Mouse (Mus musculus): ENCODE data around the gene Sh3bgrl. TPM values are rescaled to one million over a fixed set of nuclear protein-coding genes. Genes with fewer than 3 reads are reported as not detected.
A peak's percentile ranks its signal among the peaks of the same experiment; 100 is the strongest.

The Sh3bgrl gene
- polyA plus RNA-seq, 1 experiment from 2014 or later = 115 TPM

DNA sequence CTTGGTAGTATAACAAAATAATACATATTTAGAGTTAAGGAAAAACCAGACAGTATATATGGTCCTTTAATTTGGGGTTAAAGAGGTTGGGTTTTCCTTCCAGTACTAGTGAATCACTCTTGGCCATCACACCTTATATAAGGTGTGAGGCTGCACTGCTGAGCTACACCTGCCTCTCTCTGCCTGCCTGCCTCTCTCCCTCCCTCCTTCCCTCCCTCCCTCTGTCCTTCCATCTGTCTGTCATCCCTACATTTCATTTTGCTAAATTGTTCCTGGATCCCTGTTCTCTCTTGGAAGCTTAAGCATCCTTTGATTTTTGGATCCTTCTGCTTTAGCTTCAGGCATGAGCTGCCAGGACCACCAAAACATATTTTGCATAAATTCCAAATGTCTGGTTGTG lies 28.6 kb downstream of the Sh3bgrl start:
- H3K27ac ChIP-seq (ENCODE audit: low read depth) = no peak overlapping the region
- peaks cover 14% of the 10 kb centered on the region; the same call in 1 of the 2 replicates for H3K4me1 ChIP-seq (replicated peaks; ENCODE audit: control insufficient read depth, insufficient read depth, low read length)
- DNase-seq (ENCODE audit: low spot score) (no peak), ATAC-seq (replicated peaks; ENCODE audit: low FRiP score, low TSS enrichment, low read depth) (no peak)
- no peak overlapping the region for H3K9ac ChIP-seq (ENCODE audit: low read length)
- no peak overlapping the region for H3K4me2 ChIP-seq (ENCODE audit: low read length)
- H3K27me3 ChIP-seq (replicated peaks; ENCODE audit: control insufficient read depth, insufficient read depth, low read length) = no peaks in the 10 kb centered on the region
- H3K4me3 ChIP-seq (ENCODE audit: low read depth, low read length) = no peak overlapping the region
- no peaks in the 10 kb centered on the region for H3K9me3 ChIP-seq (ENCODE audit: control insufficient read depth, low read length)
- no peaks in the 10 kb centered on the region for H3K36me3 ChIP-seq (ENCODE audit: control insufficient read depth, insufficient read depth, low read length)

DNA sequence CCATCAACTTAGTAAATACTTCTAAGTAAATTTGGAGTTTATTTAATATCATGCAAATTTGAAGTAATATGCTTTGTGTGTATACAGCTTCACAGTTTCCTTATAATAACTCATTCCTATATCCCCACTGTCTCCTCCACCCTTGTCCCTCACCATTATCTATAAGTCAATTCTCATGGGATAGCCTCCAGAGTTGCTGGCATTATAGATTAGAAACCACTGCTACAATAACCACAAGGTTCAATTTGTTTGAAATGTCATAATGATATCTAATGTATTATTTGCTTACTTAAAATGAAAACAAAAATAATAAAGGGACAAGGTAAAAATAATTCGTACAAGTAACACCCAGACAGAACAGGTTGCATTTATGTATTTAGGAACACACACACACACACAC lies 31.7 kb downstream of the Sh3bgrl start:
- Histone ChIP-seq H3K9ac (ENCODE audit: low read length) (no peak overlapping the region), H3K27ac (ENCODE audit: low read depth) (no peak overlapping the region), H3K9me3 (ENCODE audit: control insufficient read depth, low read length) (no peaks in the 10 kb centered on the region), H3K4me3 (ENCODE audit: low read depth, low read length) (no peak overlapping the region), H3K4me2 (ENCODE audit: low read length) (no peak overlapping the region), H3K27me3 (replicated peaks; ENCODE audit: control insufficient read depth, insufficient read depth, low read length) (no peaks in the 10 kb centered on the region), H3K4me1 (replicated peaks; ENCODE audit: control insufficient read depth, insufficient read depth, low read length) (peaks cover 5% of the 10 kb centered on the region; the same call in 1 of the 2 replicates), H3K36me3 (ENCODE audit: control insufficient read depth, insufficient read depth, low read length) (no peaks in the 10 kb centered on the region)
- ATAC-seq (replicated peaks; ENCODE audit: low FRiP score, low TSS enrichment, low read depth) (no peak), DNase-seq (ENCODE audit: low spot score) (no peak)
- WGBS = 81% methylated on average over 1 of the region's 1 CpGs

DNA sequence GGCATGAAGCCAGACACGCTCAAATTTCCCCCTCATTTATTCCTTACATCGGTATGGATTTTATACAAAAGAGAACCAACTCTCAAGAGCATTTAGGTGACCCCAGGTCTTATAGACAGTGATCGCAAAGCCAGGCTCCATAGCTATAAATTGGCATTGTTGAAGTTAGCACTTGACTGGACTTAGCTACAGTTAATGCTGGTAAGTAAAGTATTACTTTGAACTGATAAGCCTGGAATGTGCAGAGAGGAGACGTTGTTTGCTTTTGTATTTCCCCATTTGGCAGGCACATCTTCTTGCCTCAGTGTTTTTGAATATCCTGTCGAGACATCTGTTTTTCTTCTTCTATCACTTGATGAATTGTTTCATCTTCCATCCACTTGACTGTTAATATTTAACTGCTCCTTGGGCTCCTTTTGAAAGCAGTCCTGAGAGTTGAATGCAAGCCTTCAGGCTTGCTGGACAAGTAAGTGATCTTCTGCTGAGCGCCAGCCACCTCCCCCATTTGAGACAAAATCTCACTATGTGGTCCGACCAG lies 32.5 kb downstream of the Sh3bgrl start:
- Histone ChIP-seq H3K9me3 (ENCODE audit: control insufficient read depth, low read length) (no peaks in the 10 kb centered on the region), H3K4me3 (ENCODE audit: low read depth, low read length) (no peak overlapping the region), H3K9ac (ENCODE audit: low read length) (no peak overlapping the region), H3K4me2 (ENCODE audit: low read length) (no peak overlapping the region), H3K36me3 (ENCODE audit: control insufficient read depth, insufficient read depth, low read length) (no peaks in the 10 kb centered on the region), H3K27me3 (replicated peaks; ENCODE audit: control insufficient read depth, insufficient read depth, low read length) (no peaks in the 10 kb centered on the region), H3K4me1 (replicated peaks; ENCODE audit: control insufficient read depth, insufficient read depth, low read length) (peaks cover 5% of the 10 kb centered on the region; the same call in 1 of the 2 replicates), H3K27ac (ENCODE audit: low read depth) (no peak overlapping the region)
- 34% methylated on average over 7 of the region's 7 CpGs for WGBS
- ATAC-seq (replicated peaks; ENCODE audit: low FRiP score, low TSS enrichment, low read depth) (no peak), DNase-seq (ENCODE audit: low spot score) (no peak)

DNA sequence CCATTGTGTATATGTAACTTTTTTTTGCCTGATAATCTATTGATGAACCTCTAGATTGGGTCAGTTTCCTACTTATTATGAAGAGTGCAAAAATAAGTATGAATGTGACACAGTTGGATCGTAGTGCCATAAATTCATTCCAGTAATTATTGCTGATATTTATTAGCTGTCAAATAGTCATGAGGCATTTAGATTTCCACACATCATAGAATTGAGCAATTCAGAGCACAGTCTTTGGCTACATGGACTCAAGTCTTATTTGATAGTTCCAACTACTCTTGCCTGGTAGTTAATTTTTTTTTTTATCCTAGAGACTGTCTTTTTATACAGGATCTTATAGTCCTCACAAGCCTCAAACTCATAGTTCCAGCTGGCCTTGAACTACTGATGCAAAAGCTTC lies 34.9 kb downstream of the Sh3bgrl start:
- ATAC-seq (replicated peaks; ENCODE audit: low FRiP score, low TSS enrichment, low read depth) (no peak), DNase-seq (ENCODE audit: low spot score) (no peak)
- Histone ChIP-seq H3K27me3 (replicated peaks; ENCODE audit: control insufficient read depth, insufficient read depth, low read length) (no peaks in the 10 kb centered on the region), H3K4me1 (replicated peaks; ENCODE audit: control insufficient read depth, insufficient read depth, low read length) (peaks cover 5% of the 10 kb centered on the region; the same call in 1 of the 2 replicates), H3K4me2 (ENCODE audit: low read length) (no peak overlapping the region), H3K36me3 (ENCODE audit: control insufficient read depth, insufficient read depth, low read length) (no peaks in the 10 kb centered on the region), H3K9ac (ENCODE audit: low read length) (no peak overlapping the region), H3K4me3 (ENCODE audit: low read depth, low read length) (no peak overlapping the region), H3K27ac (ENCODE audit: low read depth) (no peak overlapping the region), H3K9me3 (ENCODE audit: control insufficient read depth, low read length) (no peaks in the 10 kb centered on the region)
- WGBS = 87% methylated on average over 1 of the region's 1 CpGs

DNA sequence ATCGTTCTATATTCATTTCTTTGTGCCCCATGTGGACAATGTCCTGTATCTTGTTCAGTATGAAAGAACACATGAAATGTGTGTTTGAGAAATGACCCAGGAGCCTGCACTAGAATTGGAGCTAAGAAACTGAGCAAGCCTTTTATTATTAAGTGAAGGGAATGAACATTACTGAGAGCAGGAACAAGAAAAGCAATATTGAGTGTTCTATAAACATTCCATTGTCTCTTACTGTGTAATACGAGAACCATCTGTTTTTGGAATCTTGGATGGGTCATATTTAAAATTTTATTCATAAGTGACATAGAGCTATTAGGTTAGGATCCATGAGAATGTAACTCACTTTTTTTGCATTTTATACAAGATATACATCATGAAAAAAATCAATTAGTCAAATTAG lies 36.7 kb downstream of the Sh3bgrl start:
- no peak for ATAC-seq (replicated peaks; ENCODE audit: low FRiP score, low TSS enrichment, low read depth)
- H3K27me3 ChIP-seq (replicated peaks; ENCODE audit: control insufficient read depth, insufficient read depth, low read length) = no peaks in the 10 kb centered on the region

DNA sequence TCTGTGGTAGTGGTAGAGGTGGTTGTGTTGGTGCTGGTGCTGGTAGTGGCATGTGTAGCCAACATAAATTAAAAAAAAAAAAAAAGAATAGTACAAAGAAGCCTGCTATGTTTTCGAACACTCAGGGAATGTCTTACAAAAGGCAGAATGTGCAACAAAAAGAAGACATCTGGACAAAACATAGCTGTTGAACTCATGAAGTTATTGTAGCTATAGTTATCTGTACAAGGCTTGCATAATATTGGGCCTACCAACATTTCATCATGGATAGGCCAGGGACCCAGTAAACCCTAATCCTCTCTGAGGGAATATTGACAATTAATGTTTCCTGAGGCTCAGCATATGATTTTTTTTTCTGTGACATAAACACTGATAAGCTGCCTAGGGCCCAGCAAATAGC lies 37.3 kb downstream of the Sh3bgrl start:
- Histone ChIP-seq H3K27me3 (replicated peaks; ENCODE audit: control insufficient read depth, insufficient read depth, low read length) (no peaks in the 10 kb centered on the region), H3K4me1 (replicated peaks; ENCODE audit: control insufficient read depth, insufficient read depth, low read length) (0 out of 2 replicates have a peak, but pooled peaks cover under 1% of the 10 kb centered on the region), H3K9ac (ENCODE audit: low read length) (no peak overlapping the region), H3K4me3 (ENCODE audit: low read depth, low read length) (no peak overlapping the region), H3K4me2 (ENCODE audit: low read length) (no peak overlapping the region), H3K27ac (ENCODE audit: low read depth) (no peak overlapping the region), H3K36me3 (ENCODE audit: control insufficient read depth, insufficient read depth, low read length) (no peaks in the 10 kb centered on the region), H3K9me3 (ENCODE audit: control insufficient read depth, low read length) (no peaks in the 10 kb centered on the region)
- WGBS = 83% methylated on average over 1 of the region's 1 CpGs
- no peak for ATAC-seq (replicated peaks; ENCODE audit: low FRiP score, low TSS enrichment, low read depth)
- no peak for DNase-seq (ENCODE audit: low spot score)

More for the DNA sequence above, 36.7 kb downstream of the Sh3bgrl start:
- H3K4me1 ChIP-seq (replicated peaks; ENCODE audit: control insufficient read depth, insufficient read depth, low read length) = 0 out of 2 replicates have a peak, but pooled peaks cover 5% of the 10 kb centered on the region
- H3K9me3 ChIP-seq (ENCODE audit: control insufficient read depth, low read length) = no peaks in the 10 kb centered on the region
- H3K4me3 ChIP-seq (ENCODE audit: low read depth, low read length) = no peak overlapping the region
- no peak overlapping the region for H3K9ac ChIP-seq (ENCODE audit: low read length)
- WGBS = 62% methylated on average over 2 of the region's 2 CpGs
- H3K36me3 ChIP-seq (ENCODE audit: control insufficient read depth, insufficient read depth, low read length) = no peaks in the 10 kb centered on the region
- no peak overlapping the region for H3K27ac ChIP-seq (ENCODE audit: low read depth)
- H3K4me2 ChIP-seq (ENCODE audit: low read length) = no peak overlapping the region
- DNase-seq (ENCODE audit: low spot score) = no peak

DNA sequence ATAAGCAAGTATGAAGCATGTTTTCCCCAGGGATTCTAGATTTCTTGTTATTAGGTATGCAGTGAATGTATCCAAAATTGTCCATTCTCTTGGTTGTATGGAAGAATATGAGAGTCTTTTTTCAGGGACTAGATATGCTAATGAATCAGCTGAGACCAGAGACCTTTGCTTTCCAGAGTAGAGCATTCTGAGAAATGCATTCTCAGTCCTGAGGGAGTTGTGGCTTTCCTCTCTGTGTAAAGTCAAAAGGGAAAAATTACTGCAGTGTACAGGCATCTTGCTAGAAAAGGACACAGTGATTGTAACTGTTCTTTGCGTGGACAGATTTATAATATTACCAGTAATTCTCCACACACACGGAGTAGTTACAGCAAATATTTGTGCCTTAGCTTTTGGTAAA lies 38.3 kb downstream of the Sh3bgrl start:
- DNase-seq (ENCODE audit: low spot score) (no peak), ATAC-seq (replicated peaks; ENCODE audit: low FRiP score, low TSS enrichment, low read depth) (no peak)
- Histone ChIP-seq H3K9me3 (ENCODE audit: control insufficient read depth, low read length) (no peaks in the 10 kb centered on the region), H3K36me3 (ENCODE audit: control insufficient read depth, insufficient read depth, low read length) (no peaks in the 10 kb centered on the region), H3K4me3 (ENCODE audit: low read depth, low read length) (no peak overlapping the region), H3K27me3 (replicated peaks; ENCODE audit: control insufficient read depth, insufficient read depth, low read length) (no peaks in the 10 kb centered on the region), H3K4me1 (replicated peaks; ENCODE audit: control insufficient read depth, insufficient read depth, low read length) (no peaks in the 10 kb centered on the region), H3K27ac (ENCODE audit: low read depth) (no peak overlapping the region), H3K9ac (ENCODE audit: low read length) (no peak overlapping the region), H3K4me2 (ENCODE audit: low read length) (no peak overlapping the region)
- 45% methylated on average over 2 of the region's 2 CpGs for WGBS

DNA sequence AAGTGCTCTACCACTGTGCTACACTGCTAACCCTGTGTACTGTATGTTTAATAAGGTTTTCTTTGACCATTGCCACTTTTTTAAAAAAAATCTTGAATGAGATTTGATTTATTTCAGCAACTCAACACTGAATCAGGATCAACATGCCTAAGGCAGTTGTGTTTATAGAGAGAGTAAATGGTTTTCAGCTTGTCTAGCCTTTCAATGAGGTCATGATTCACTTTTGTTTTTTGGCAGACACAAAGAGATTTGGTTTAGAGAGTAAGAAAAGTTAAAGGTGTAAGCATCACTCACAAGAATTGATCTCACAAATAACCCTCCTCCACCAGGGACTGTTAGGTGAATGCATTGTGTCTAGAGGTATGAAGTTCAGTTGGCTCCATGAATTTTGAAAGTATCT lies 41.1 kb downstream of the Sh3bgrl start:
- ATAC-seq (replicated peaks; ENCODE audit: low FRiP score, low TSS enrichment, low read depth) = no peak
- Histone ChIP-seq H3K27ac (ENCODE audit: low read depth) (no peak overlapping the region), H3K9ac (ENCODE audit: low read length) (no peak overlapping the region), H3K36me3 (ENCODE audit: control insufficient read depth, insufficient read depth, low read length) (no peaks in the 10 kb centered on the region), H3K4me1 (replicated peaks; ENCODE audit: control insufficient read depth, insufficient read depth, low read length) (no peaks in the 10 kb centered on the region), H3K9me3 (ENCODE audit: control insufficient read depth, low read length) (no peaks in the 10 kb centered on the region), H3K4me3 (ENCODE audit: low read depth, low read length) (no peak overlapping the region), H3K27me3 (replicated peaks; ENCODE audit: control insufficient read depth, insufficient read depth, low read length) (no peaks in the 10 kb centered on the region), H3K4me2 (ENCODE audit: low read length) (no peak overlapping the region)
- no peak for DNase-seq (ENCODE audit: low spot score)

DNA sequence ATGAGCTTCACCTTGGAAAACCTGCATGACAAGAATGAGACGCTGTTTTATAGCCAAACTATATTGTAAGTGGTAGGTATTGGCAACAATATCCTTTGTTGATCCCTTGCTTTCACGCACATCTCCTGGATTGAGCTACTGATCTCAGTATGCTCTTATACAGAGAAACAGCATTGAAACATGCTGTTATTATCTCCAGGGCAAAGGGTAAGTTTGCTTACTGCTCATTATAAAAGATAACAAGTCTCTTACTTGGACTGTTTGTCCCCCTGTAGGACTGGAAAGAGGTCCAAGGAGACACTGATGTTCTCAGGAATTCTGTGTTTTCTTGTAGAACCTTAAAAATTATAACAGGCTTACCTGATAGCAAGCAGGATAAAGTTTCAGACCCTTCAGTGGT lies 41.7 kb downstream of the Sh3bgrl start:
- WGBS = 59% methylated on average over 2 of the region's 2 CpGs
- ATAC-seq (replicated peaks; ENCODE audit: low FRiP score, low TSS enrichment, low read depth) (0 out of 2 replicates have a peak, but pooled peaks have one; percentile 62), DNase-seq (ENCODE audit: low spot score) (no peak)
- no peaks in the 10 kb centered on the region for H3K9me3 ChIP-seq (ENCODE audit: control insufficient read depth, low read length)
- H3K9ac ChIP-seq (ENCODE audit: low read length) = no peak overlapping the region
- no peaks in the 10 kb centered on the region for H3K36me3 ChIP-seq (ENCODE audit: control insufficient read depth, insufficient read depth, low read length)
- no peaks in the 10 kb centered on the region for H3K4me1 ChIP-seq (replicated peaks; ENCODE audit: control insufficient read depth, insufficient read depth, low read length)
- H3K4me3 ChIP-seq (ENCODE audit: low read depth, low read length) = no peak overlapping the region
- no peak overlapping the region for H3K27ac ChIP-seq (ENCODE audit: low read depth)
- H3K4me2 ChIP-seq (ENCODE audit: low read length) = no peak overlapping the region
- no peaks in the 10 kb centered on the region for H3K27me3 ChIP-seq (replicated peaks; ENCODE audit: control insufficient read depth, insufficient read depth, low read length)
